Mouse (Mus musculus): ENCODE results near the gene Erp29. TPM values are rescaled to one million over a fixed set of nuclear protein-coding genes. Genes with fewer than 3 reads are reported as not detected.

Gene Erp29
- polyA plus RNA-seq, 1 experiment from 2014 or later, result 102 TPM

DNA sequence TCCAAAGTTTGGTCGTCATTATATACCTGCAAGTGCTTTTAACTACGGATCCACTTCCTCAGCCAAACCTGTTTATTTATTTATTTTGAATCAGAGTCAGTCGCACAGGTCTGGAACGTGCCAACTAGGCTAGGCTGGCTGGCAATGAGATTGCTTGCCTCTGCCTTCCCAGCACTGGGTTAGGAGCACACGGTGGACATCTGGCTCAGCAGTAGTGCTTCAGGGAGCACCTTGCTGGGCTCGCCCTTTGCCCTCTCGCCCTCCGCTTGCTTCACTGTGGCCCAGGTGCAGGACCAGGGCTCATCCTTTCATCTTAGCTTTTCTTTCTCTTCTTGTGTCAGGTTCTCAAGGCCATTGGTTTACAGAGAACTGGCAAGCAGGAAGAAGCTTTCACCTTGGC lies 44.5 kb downstream of the Erp29 start:
- Histone ChIP-seq H3K27ac (replicated peaks; ENCODE audit: low read depth, low read length) (no peak overlapping the region), H3K4me2 (ENCODE audit: low read depth, low read length) (no peak overlapping the region), H3K4me1 (ENCODE audit: control insufficient read depth, insufficient read depth, low read length) (no peaks in the 10 kb centered on the region), H3K9ac (replicated peaks; ENCODE audit: low read length) (no peak overlapping the region), H3K36me3 (replicated peaks; ENCODE audit: control insufficient read depth, insufficient read depth, low read depth, low read length) (no peaks in the 10 kb centered on the region; the same call in 1 of the 2 replicates), H3K27me3 (ENCODE audit: control insufficient read depth, insufficient read depth, low read length) (no peaks in the 10 kb centered on the region), H3K4me3 (ENCODE audit: low read depth, low read length) (no peak overlapping the region), H3K9me3 (replicated peaks; ENCODE audit: control insufficient read depth, low read length) (no peaks in the 10 kb centered on the region)
- WGBS, result 86% methylated on average over 8 of the region's 8 CpGs
- no peak for DNase-seq (ENCODE audit: low spot score)
- ATAC-seq (replicated peaks; ENCODE audit: insufficient number of reproducible peaks, low FRiP score, low TSS enrichment, low read depth), result no peak

DNA sequence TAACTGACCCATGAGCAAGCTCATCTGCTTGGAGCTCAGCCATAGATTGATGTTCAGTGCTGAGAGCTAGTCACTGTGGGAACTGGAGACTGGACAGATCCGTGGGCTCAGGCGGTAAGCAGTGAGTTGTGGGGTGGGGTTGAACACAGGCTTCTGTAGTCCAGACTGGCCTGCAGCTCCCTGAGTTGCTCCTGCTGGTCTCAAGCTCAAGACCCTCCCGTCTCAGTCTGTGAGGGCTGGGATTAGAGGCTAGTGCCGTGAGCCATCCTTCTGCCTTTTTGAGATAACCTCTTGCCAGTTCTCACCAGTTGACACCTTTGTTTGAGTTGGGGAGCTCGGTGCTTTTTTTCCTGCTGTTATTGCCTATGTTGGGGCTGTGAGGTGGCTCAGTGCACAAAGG lies 51.5 kb downstream of the Erp29 start:
- H3K36me3 ChIP-seq (replicated peaks; ENCODE audit: control insufficient read depth, insufficient read depth, low read depth, low read length), result no peaks in the 10 kb centered on the region
- DNase-seq (ENCODE audit: low spot score) (no peak), ATAC-seq (replicated peaks; ENCODE audit: insufficient number of reproducible peaks, low FRiP score, low TSS enrichment, low read depth) (no peak)
- H3K9ac ChIP-seq (replicated peaks; ENCODE audit: low read length), result no peak overlapping the region
- no peak overlapping the region for H3K27ac ChIP-seq (replicated peaks; ENCODE audit: low read depth, low read length)
- 90% methylated on average over 5 of the region's 5 CpGs for WGBS
- H3K4me1 ChIP-seq (ENCODE audit: control insufficient read depth, insufficient read depth, low read length), result no peaks in the 10 kb centered on the region; the same call in 1 of the 2 replicates
- no peak overlapping the region for H3K4me2 ChIP-seq (ENCODE audit: low read depth, low read length)
- H3K4me3 ChIP-seq (ENCODE audit: low read depth, low read length), result no peak overlapping the region
- H3K27me3 ChIP-seq (ENCODE audit: control insufficient read depth, insufficient read depth, low read length), result no peaks in the 10 kb centered on the region
- H3K9me3 ChIP-seq (replicated peaks; ENCODE audit: control insufficient read depth, low read length), result no peaks in the 10 kb centered on the region

DNA sequence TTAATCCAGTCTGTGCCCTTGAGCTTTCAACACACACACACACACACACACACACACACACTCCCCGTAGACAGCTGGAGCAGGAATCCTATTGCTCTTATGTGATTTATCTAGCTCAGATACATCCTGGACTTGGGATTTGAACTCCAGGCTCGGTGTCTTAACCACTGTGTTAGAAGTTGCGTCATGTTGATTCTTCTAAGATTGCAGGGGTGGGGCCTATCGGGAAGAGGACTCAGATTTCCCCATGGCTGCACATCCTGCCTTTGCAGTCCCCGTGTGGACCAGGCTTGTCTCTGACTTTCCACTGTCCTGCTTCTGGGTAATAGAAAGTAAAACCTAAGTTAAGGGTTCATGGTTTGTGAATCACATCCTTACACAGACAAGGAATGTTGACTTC lies 52.2 kb downstream of the Erp29 start:
- no peak overlapping the region for H3K4me2 ChIP-seq (ENCODE audit: low read depth, low read length)
- DNase-seq (ENCODE audit: low spot score), result no peak
- no peak overlapping the region for H3K9ac ChIP-seq (replicated peaks; ENCODE audit: low read length)
- no peak overlapping the region for H3K4me3 ChIP-seq (ENCODE audit: low read depth, low read length)
- no peaks in the 10 kb centered on the region; the same call in 1 of the 2 replicates for H3K4me1 ChIP-seq (ENCODE audit: control insufficient read depth, insufficient read depth, low read length)
- H3K27me3 ChIP-seq (ENCODE audit: control insufficient read depth, insufficient read depth, low read length), result no peaks in the 10 kb centered on the region
- H3K9me3 ChIP-seq (replicated peaks; ENCODE audit: control insufficient read depth, low read length), result no peaks in the 10 kb centered on the region
- no peak overlapping the region for H3K27ac ChIP-seq (replicated peaks; ENCODE audit: low read depth, low read length)
- no peak for ATAC-seq (replicated peaks; ENCODE audit: insufficient number of reproducible peaks, low FRiP score, low TSS enrichment, low read depth)
- no peaks in the 10 kb centered on the region for H3K36me3 ChIP-seq (replicated peaks; ENCODE audit: control insufficient read depth, insufficient read depth, low read depth, low read length)
- 66% methylated on average over 5 of the region's 5 CpGs for WGBS

DNA sequence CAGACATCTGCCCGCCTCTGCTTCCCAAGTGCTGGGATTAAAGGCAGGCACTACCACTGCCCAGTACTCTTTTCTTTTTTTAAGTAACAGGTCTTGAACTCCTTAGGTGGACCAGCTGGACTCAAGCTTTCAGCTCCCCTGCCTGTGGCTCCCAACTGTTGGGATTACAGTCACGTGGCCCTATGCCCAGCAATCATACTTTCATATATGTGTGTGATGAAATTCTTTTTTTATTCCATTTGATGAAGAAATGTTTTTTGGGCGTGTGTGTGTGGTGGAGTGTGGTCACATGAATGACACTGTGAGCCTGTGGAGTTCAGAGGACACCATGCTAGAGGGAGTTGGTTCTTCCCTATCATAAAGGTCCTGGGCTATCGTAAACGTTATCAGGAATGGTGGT lies 52.8 kb downstream of the Erp29 start:
- no peak for ATAC-seq (replicated peaks; ENCODE audit: insufficient number of reproducible peaks, low FRiP score, low TSS enrichment, low read depth)
- no peaks in the 10 kb centered on the region for H3K27me3 ChIP-seq (ENCODE audit: control insufficient read depth, insufficient read depth, low read length)
- H3K4me2 ChIP-seq (ENCODE audit: low read depth, low read length), result no peak overlapping the region
- H3K9ac ChIP-seq (replicated peaks; ENCODE audit: low read length), result no peak overlapping the region
- H3K36me3 ChIP-seq (replicated peaks; ENCODE audit: control insufficient read depth, insufficient read depth, low read depth, low read length), result no peaks in the 10 kb centered on the region
- H3K9me3 ChIP-seq (replicated peaks; ENCODE audit: control insufficient read depth, low read length), result no peaks in the 10 kb centered on the region
- no peak overlapping the region for H3K4me3 ChIP-seq (ENCODE audit: low read depth, low read length)
- 88% methylated on average over 5 of the region's 5 CpGs for WGBS
- H3K27ac ChIP-seq (replicated peaks; ENCODE audit: low read depth, low read length), result no peak overlapping the region
- no peaks in the 10 kb centered on the region; the same call in 1 of the 2 replicates for H3K4me1 ChIP-seq (ENCODE audit: control insufficient read depth, insufficient read depth, low read length)
- DNase-seq (ENCODE audit: low spot score), result no peak

DNA sequence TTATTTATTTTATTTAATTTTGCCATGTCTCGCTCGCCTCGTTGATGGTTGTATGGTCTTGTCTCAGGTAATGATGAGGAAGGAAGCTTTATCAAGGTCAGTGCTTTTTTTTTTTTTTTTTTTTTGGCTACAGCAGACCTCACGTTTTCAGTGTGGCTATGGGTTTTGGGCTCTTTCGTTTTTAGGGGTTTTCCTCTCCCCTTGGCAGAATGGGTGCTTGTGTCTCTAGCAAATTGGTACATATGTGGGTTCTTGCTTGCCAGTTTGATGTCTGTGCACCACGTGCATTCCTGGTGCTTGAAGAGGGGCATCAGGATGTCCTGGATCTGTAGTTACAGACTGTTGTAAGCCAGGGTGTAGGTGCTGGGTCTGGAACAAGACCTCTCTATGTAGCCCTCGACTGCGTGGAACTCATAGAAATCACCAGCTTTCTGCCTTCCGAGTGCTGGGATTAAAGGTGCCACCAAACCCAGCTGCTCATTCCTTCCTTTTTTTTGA lies 53.3 kb downstream of the Erp29 start:
- Histone ChIP-seq H3K4me2 (ENCODE audit: low read depth, low read length) (peak overlapping the region; percentile 89), H3K27ac (replicated peaks; ENCODE audit: low read depth, low read length) (no peak overlapping the region), H3K36me3 (replicated peaks; ENCODE audit: control insufficient read depth, insufficient read depth, low read depth, low read length) (no peaks in the 10 kb centered on the region), H3K27me3 (ENCODE audit: control insufficient read depth, insufficient read depth, low read length) (no peaks in the 10 kb centered on the region), H3K4me3 (ENCODE audit: low read depth, low read length) (peak overlapping the region; percentile 89), H3K9me3 (replicated peaks; ENCODE audit: control insufficient read depth, low read length) (no peaks in the 10 kb centered on the region), H3K4me1 (ENCODE audit: control insufficient read depth, insufficient read depth, low read length) (no peaks in the 10 kb centered on the region; the same call in 1 of the 2 replicates), H3K9ac (replicated peaks; ENCODE audit: low read length) (peak overlapping the region; percentile 76)
- no peak for DNase-seq (ENCODE audit: low spot score)
- WGBS, result 58% methylated on average over 9 of the region's 9 CpGs
- no peak for ATAC-seq (replicated peaks; ENCODE audit: insufficient number of reproducible peaks, low FRiP score, low TSS enrichment, low read depth)

DNA sequence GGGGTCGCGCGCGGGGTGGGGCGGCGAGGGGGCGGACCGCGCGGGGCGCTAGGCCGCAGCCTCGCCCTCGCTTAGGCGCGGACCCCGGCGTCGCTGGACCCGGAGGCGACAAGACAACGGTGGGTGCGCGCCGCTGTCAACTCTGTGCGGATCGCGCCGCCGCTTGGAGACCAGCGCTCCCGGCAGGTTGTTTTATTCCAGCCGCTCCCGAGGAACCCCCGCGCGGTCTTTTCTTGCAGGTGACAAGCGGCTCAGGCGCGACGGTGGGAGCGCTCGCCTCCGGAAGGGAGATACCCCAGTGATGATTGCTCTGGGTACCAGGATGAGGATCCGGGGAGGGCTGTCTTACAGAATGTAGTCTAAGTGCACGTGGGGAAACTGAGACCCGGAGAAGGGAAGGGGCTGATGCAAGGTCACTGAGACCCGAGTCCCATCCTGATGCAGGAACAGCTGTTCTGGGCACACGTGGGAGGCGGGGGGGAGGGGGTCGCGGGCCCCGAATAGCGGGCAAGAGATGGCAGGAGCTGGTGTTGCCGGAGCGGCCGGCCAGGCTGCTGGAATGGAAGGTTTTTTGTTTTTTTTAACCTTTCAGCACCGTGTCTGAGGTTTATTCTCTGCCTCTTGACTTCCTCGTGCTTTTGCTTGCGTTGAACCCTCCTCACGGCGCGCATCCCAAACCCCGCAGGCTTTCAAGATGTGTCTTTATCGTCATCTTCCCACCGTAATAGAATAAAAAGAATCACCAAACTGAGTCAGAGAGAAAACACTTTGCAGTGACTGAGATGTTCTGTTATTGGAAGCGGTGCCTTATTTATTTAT lies 54.0 kb downstream of the Erp29 start:
- Histone ChIP-seq H3K9ac (replicated peaks; ENCODE audit: low read length) (peak overlapping the region; percentile 76), H3K4me3 (ENCODE audit: low read depth, low read length) (peak overlapping the region; percentile 89), H3K27ac (replicated peaks; ENCODE audit: low read depth, low read length) (no peak overlapping the region; the same call in 1 of the 2 replicates), H3K4me2 (ENCODE audit: low read depth, low read length) (peak overlapping the region; percentile 89), H3K27me3 (ENCODE audit: control insufficient read depth, insufficient read depth, low read length) (no peaks in the 10 kb centered on the region), H3K36me3 (replicated peaks; ENCODE audit: control insufficient read depth, insufficient read depth, low read depth, low read length) (no peaks in the 10 kb centered on the region), H3K4me1 (ENCODE audit: control insufficient read depth, insufficient read depth, low read length) (no peaks in the 10 kb centered on the region; the same call in 1 of the 2 replicates), H3K9me3 (replicated peaks; ENCODE audit: control insufficient read depth, low read length) (no peaks in the 10 kb centered on the region)
- WGBS, result 1% methylated on average over 67 of the region's 67 CpGs
- ATAC-seq (replicated peaks; ENCODE audit: insufficient number of reproducible peaks, low FRiP score, low TSS enrichment, low read depth) (peak; percentile 29), DNase-seq (ENCODE audit: low spot score) (peak; percentile 61)

DNA sequence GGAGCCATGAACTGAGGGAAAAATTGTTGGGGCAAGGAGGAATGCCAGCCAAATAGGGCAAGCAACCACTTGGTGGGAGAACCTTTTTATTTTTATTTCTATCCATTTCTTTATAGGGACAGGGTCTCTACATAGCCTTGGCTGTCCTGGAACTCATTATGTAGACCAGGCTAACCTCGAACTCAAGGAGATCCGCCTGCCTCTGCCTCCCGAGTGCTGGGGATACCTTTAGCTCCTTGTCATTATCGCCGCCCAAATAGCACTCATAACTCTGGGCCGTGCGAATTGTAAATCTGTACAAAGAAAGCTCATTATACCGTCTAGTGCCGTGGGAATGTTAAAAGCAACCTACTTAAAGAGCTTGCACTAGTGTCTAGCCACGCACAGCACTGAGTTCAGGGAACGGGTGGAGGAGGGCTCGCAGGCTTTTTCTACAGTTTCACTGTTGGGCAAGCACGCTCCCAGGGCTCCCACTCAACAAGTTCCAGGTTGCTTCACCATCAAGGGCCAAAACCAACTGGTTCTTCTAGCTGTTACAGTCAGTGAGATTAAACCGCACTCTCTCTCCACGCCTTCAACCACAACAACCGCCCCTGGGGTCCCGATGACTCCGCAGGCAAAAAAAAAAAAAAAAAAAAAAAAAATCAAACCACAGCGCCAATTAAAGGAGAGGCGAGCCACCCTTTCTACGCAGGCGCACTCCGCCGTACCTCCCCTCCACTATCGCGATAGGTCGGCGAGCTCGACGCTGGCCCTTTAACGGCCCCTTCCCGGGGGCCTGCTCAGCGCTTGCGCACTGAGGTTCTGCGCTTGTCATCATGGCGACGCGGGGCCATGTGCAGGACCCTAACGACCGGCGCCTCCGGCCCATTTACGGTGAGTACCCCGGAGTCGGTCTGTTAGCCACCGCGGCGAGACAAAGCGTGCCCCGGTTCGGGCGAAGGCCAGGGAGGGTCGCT lies 54.8 kb downstream of the Erp29 start, which contains the start of gene Naa25:
TSS of gene Naa25 (plus strand) at position 750 of the 959 bp plus-strand sequence.
- H3K4me3 ChIP-seq (ENCODE audit: low read depth, low read length), result peak within 1 kb of the TSS; percentile 89
- 10% methylated on average over 53 of the region's 53 CpGs for WGBS
- peak within 1 kb of the TSS; percentile 89 for H3K4me2 ChIP-seq (ENCODE audit: low read depth, low read length)
- peak within 1 kb of the TSS; percentile 76 for H3K9ac ChIP-seq (replicated peaks; ENCODE audit: low read length)
- no peaks in the 10 kb centered on the region; the same call in 1 of the 2 replicates for H3K4me1 ChIP-seq (ENCODE audit: control insufficient read depth, insufficient read depth, low read length)
- DNase-seq (ENCODE audit: low spot score) (peak; percentile 99), ATAC-seq (replicated peaks; ENCODE audit: insufficient number of reproducible peaks, low FRiP score, low TSS enrichment, low read depth) (peak; percentile 93)
- peak within 1 kb of the TSS; percentile 73 for H3K27ac ChIP-seq (replicated peaks; ENCODE audit: low read depth, low read length)
- H3K27me3 ChIP-seq (ENCODE audit: control insufficient read depth, insufficient read depth, low read length), result no peaks in the 10 kb centered on the region
- no peaks in the 10 kb centered on the region for H3K9me3 ChIP-seq (replicated peaks; ENCODE audit: control insufficient read depth, low read length)
- no peaks in the 10 kb centered on the region for H3K36me3 ChIP-seq (replicated peaks; ENCODE audit: control insufficient read depth, insufficient read depth, low read depth, low read length)

Measured in embryonic facial prominence, embryonic 11.5 days (tissue).